ENCODE assay signal across 17 mouse cellular contexts in genomic region chr17:79244121-79244520, GRCm38 (mm10).
"Had no signal": no experiment of that assay in that cellular context is flagged by ENCODE, and none has a peak within 500 bp of the region (broad histone marks: within the 10 kb centered on the region; RNA-seq: fewer than 3 reads in every experiment).

No protein-coding gene starts in this region.

- H3K4me2 ChIP-seq: lung, embryonic 15.5 days; midbrain, embryonic 11.5 days; midbrain, embryonic 13.5 days; midbrain, embryonic 15.5 days; neural tube, embryonic 12.5 days; stomach, embryonic 15.5 days had no signal

- H3K9me3 ChIP-seq: lung, embryonic 15.5 days; midbrain, embryonic 13.5 days; midbrain, embryonic 15.5 days; neural tube, embryonic 12.5 days; stomach, embryonic 15.5 days had no signal

- H3K27me3 ChIP-seq: lung, embryonic 15.5 days; megakaryocyte, embryonic 14.5 days; midbrain, embryonic 13.5 days; midbrain, embryonic 15.5 days; neural tube, embryonic 12.5 days; stomach, embryonic 15.5 days had no signal

- H3K27ac ChIP-seq: lung, embryonic 15.5 days; macrophage; midbrain, embryonic 13.5 days; midbrain, embryonic 15.5 days; neural tube, embryonic 12.5 days; stomach, embryonic 15.5 days; stomach, postnatal 0 days had no signal

- H3K9ac ChIP-seq: lung, embryonic 15.5 days; midbrain, embryonic 13.5 days; midbrain, embryonic 15.5 days; neural tube, embryonic 12.5 days; stomach, embryonic 15.5 days had no signal

- H3K4me1 ChIP-seq: lung, embryonic 15.5 days; megakaryocyte, embryonic 14.5 days; midbrain, embryonic 13.5 days; neural tube, embryonic 12.5 days; stomach, embryonic 15.5 days had no signal

- DNase-seq: lung, adult 2 months; lung, postnatal 14 days; lung, postnatal 36 days; right cerebral cortex, postnatal 14 days; thymus, adult 2 months; thymus, postnatal 25 days; thymus, postnatal 4 days had no signal

- H3K36me3 ChIP-seq: lung, embryonic 15.5 days; midbrain, embryonic 13.5 days; midbrain, embryonic 15.5 days; neural tube, embryonic 12.5 days; stomach, embryonic 15.5 days had no signal

- ATAC-seq: lung, postnatal 0 days; midbrain, embryonic 13.5 days; midbrain, embryonic 15.5 days had no signal

- H3K4me3 ChIP-seq: lung, embryonic 15.5 days; megakaryocyte, embryonic 14.5 days; midbrain, embryonic 13.5 days; midbrain, embryonic 15.5 days; neural tube, embryonic 12.5 days; stomach, embryonic 15.5 days had no signal
